Mouse (Mus musculus): ENCODE measurements around the gene Cdc7. TPM values are rescaled to one million over a fixed set of nuclear protein-coding genes. Genes with fewer than 3 reads are reported as not detected.

Cdc7 gene
- polyA plus RNA-seq, 1 experiment from 2014 or later = 35.0 TPM

- peak; percentile 72 for DNase-seq (ENCODE audit: low spot score)
- no peak overlapping the region for H3K9ac ChIP-seq (ENCODE audit: low read depth, low read length)
- H3K9me3 ChIP-seq (ENCODE audit: control insufficient read depth, low read length) = peaks cover 3% of the 10 kb centered on the region; the same call in 1 of the 2 replicates
These were observed 37.4 kb downstream of the Cdc7 start for GRCm38 (mm10) chr5:107001396-107002090.

DNA sequence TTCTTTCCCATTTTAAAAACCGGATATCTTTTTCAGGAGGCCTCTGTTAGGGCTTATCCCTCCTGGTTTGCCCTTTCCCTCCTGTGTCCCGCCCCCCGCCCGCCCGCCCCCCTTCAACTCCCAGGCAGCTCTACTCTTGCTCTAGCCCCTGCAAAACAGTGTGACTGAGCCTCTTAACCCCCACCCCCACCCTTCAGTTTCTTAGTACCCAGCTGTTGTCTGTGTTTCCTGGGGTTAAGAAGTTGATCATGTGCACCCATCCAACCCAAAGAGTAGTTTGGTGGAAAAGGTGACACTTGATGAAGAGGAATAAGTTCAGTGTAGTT, 37.9 kb downstream of the Cdc7 start:
- peaks cover 3% of the 10 kb centered on the region; the same call in 1 of the 2 replicates for H3K9me3 ChIP-seq (ENCODE audit: control insufficient read depth, low read length)
- H3K36me3 ChIP-seq (ENCODE audit: control insufficient read depth, insufficient read depth, low read length) = no peaks in the 10 kb centered on the region
- no peak overlapping the region for H3K4me2 ChIP-seq (ENCODE audit: low read depth, low read length)
- no peak overlapping the region for H3K4me3 ChIP-seq (ENCODE audit: low read depth, low read length)
- H3K27me3 ChIP-seq (replicated peaks; ENCODE audit: control insufficient read depth, insufficient read depth, low read length) = no peaks in the 10 kb centered on the region
- 26% methylated on average over 5 of the region's 5 CpGs for WGBS
- no peak for DNase-seq (ENCODE audit: low spot score)
- H3K4me1 ChIP-seq (ENCODE audit: control insufficient read depth, insufficient read depth, low read length) = peaks cover 14% of the 10 kb centered on the region
- no peak overlapping the region for H3K9ac ChIP-seq (ENCODE audit: low read depth, low read length)
- ATAC-seq (ENCODE audit: low read depth) = peak; percentile 75
- peak overlapping the region; percentile 49 for H3K27ac ChIP-seq (replicated peaks; ENCODE audit: low read depth, low read length)

More at GRCm38 (mm10) chr5:107001396-107002090, 37.4 kb downstream of the Cdc7 start:
- Histone ChIP-seq H3K27me3 (replicated peaks; ENCODE audit: control insufficient read depth, insufficient read depth, low read length) (no peaks in the 10 kb centered on the region), H3K4me1 (ENCODE audit: control insufficient read depth, insufficient read depth, low read length) (peaks cover 17% of the 10 kb centered on the region), H3K36me3 (ENCODE audit: control insufficient read depth, insufficient read depth, low read length) (no peaks in the 10 kb centered on the region), H3K4me2 (ENCODE audit: low read depth, low read length) (0 out of 2 replicates have a peak overlapping the region, but pooled peaks have one; percentile 4), H3K4me3 (ENCODE audit: low read depth, low read length) (no peak overlapping the region), H3K27ac (replicated peaks; ENCODE audit: low read depth, low read length) (peak overlapping the region; percentile 49)
- ATAC-seq (ENCODE audit: low read depth) = peak; percentile 87
- WGBS = 32% methylated on average over 11 of the region's 11 CpGs

GRCm38 (mm10) chr5:107009721-107010120, 45.6 kb downstream of the Cdc7 start:
- Histone ChIP-seq H3K27me3 (replicated peaks; ENCODE audit: control insufficient read depth, insufficient read depth, low read length) (no peaks in the 10 kb centered on the region), H3K36me3 (ENCODE audit: control insufficient read depth, insufficient read depth, low read length) (no peaks in the 10 kb centered on the region), H3K9ac (ENCODE audit: low read depth, low read length) (no peak overlapping the region), H3K4me1 (ENCODE audit: control insufficient read depth, insufficient read depth, low read length) (peaks cover 18% of the 10 kb centered on the region), H3K4me2 (ENCODE audit: low read depth, low read length) (no peak overlapping the region), H3K27ac (replicated peaks; ENCODE audit: low read depth, low read length) (no peak overlapping the region), H3K9me3 (ENCODE audit: control insufficient read depth, low read length) (peaks cover 6% of the 10 kb centered on the region), H3K4me3 (ENCODE audit: low read depth, low read length) (no peak overlapping the region)
- DNase-seq (ENCODE audit: low spot score) = no peak
- 98% methylated on average over 3 of the region's 3 CpGs for WGBS
- no peak for ATAC-seq (ENCODE audit: low read depth)

DNA sequence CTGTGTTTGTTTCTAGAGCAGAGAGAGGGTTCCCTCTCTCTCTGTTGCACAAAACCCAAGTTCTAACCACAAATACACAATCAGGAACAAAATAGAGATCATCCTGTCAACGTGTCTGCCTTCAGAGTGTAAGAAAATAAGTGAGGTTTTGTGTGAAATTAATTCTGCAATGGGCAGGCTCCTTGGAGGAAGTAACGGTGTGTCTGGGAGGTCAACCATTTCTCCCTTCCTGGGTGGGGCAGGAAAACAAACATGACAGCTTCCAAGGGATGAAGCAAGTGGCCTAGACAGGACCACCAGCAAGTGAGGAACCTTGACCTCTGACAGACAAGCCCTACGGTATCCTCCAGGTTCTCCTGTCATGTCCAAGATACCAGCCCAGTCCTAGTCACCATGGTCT, 46.2 kb downstream of the Cdc7 start:
- peaks cover 6% of the 10 kb centered on the region for H3K9me3 ChIP-seq (ENCODE audit: control insufficient read depth, low read length)
- ATAC-seq (ENCODE audit: low read depth) (no peak), DNase-seq (ENCODE audit: low spot score) (no peak)
- no peaks in the 10 kb centered on the region for H3K27me3 ChIP-seq (replicated peaks; ENCODE audit: control insufficient read depth, insufficient read depth, low read length)
- no peak overlapping the region for H3K9ac ChIP-seq (ENCODE audit: low read depth, low read length)
- no peak overlapping the region for H3K4me3 ChIP-seq (ENCODE audit: low read depth, low read length)
- 80% methylated on average over 3 of the region's 3 CpGs for WGBS
- H3K4me1 ChIP-seq (ENCODE audit: control insufficient read depth, insufficient read depth, low read length) = peaks cover 23% of the 10 kb centered on the region
- H3K4me2 ChIP-seq (ENCODE audit: low read depth, low read length) = no peak overlapping the region
- H3K27ac ChIP-seq (replicated peaks; ENCODE audit: low read depth, low read length) = no peak overlapping the region
- H3K36me3 ChIP-seq (ENCODE audit: control insufficient read depth, insufficient read depth, low read length) = no peaks in the 10 kb centered on the region

- no peak overlapping the region for H3K4me2 ChIP-seq (ENCODE audit: low read depth, low read length)
- no peak overlapping the region for H3K27ac ChIP-seq (replicated peaks; ENCODE audit: low read depth, low read length)
- DNase-seq (ENCODE audit: low spot score) = peak; percentile 40
- H3K4me1 ChIP-seq (ENCODE audit: control insufficient read depth, insufficient read depth, low read length) = peaks cover 28% of the 10 kb centered on the region
- H3K4me3 ChIP-seq (ENCODE audit: low read depth, low read length) = no peak overlapping the region
- ATAC-seq (ENCODE audit: low read depth) = peak; percentile 56
- H3K9me3 ChIP-seq (ENCODE audit: control insufficient read depth, low read length) = peaks cover 3% of the 10 kb centered on the region; the same call in 1 of the 2 replicates
- H3K9ac ChIP-seq (ENCODE audit: low read depth, low read length) = no peak overlapping the region
- no peaks in the 10 kb centered on the region for H3K36me3 ChIP-seq (ENCODE audit: control insufficient read depth, insufficient read depth, low read length)
- WGBS = 64% methylated on average over 7 of the region's 7 CpGs
- H3K27me3 ChIP-seq (replicated peaks; ENCODE audit: control insufficient read depth, insufficient read depth, low read length) = no peaks in the 10 kb centered on the region
These were observed 47.4 kb downstream of the Cdc7 start for GRCm38 (mm10) chr5:107011316-107012029.

DNA sequence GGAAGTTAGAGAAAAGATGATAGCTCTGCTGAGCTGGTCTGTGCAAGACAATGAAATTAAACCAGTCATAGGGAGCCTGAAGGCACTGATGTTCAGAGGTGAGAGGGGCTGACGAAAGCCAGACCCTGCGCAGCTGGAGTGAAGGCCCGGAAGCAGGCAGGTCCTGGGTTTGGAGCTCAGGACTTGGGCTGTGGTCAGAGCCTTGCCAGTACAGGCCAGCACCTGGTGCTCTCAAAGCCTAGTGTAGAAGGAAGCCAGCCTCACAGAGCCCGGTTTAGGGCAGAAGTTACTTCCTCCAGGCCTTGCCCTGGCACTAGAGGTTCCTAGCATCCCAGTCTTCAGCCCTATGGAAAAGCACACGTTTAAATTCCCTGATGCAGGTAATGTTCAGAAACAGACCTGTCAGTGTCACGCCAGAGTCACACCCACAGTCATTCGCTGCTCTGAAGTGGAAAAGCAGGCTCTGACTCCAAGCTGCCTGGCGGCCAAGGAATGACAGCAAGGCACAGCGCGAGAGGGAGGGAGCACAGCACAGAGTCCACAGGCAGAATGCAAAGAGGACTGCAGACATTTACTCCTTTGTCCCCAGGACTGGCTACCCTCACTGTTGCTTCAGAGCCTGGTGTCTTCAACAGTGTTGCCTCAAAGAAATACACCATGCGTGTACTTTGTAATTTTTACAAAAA, 48.1 kb downstream of the Cdc7 start:
- no peak overlapping the region for H3K27ac ChIP-seq (replicated peaks; ENCODE audit: low read depth, low read length)
- ATAC-seq (ENCODE audit: low read depth) (peak; percentile 42; the same call in 1 of the 2 replicates), DNase-seq (ENCODE audit: low spot score) (peak; percentile 45)
- peaks cover 28% of the 10 kb centered on the region for H3K4me1 ChIP-seq (ENCODE audit: control insufficient read depth, insufficient read depth, low read length)
- no peaks in the 10 kb centered on the region for H3K27me3 ChIP-seq (replicated peaks; ENCODE audit: control insufficient read depth, insufficient read depth, low read length)
- no peak overlapping the region for H3K4me2 ChIP-seq (ENCODE audit: low read depth, low read length)
- H3K36me3 ChIP-seq (ENCODE audit: control insufficient read depth, insufficient read depth, low read length) = no peaks in the 10 kb centered on the region
- no peak overlapping the region for H3K4me3 ChIP-seq (ENCODE audit: low read depth, low read length)
- no peak overlapping the region for H3K9ac ChIP-seq (ENCODE audit: low read depth, low read length)
- WGBS = 39% methylated on average over 11 of the region's 11 CpGs
- peaks cover 3% of the 10 kb centered on the region; the same call in 1 of the 2 replicates for H3K9me3 ChIP-seq (ENCODE audit: control insufficient read depth, low read length)

DNA sequence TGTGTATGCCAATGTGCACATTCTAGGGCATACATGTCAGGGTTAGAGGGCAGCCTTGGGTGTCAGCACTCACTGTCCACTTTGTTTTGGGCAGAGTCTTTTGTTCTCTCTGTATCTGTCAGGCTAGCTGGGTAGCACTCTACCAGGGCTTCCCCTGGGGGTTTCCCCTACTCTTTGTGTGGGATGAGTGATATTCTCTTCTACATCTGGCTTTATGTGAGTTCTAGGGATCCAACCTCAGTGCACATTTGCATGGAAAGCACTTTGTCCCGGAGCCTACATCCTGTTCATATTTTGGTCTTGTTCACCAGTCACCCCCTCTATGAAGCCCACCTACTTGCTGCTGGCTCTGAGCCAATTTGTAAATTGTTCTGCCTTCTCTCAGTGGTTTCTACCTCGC, 49.3 kb downstream of the Cdc7 start:
- Histone ChIP-seq H3K27ac (replicated peaks; ENCODE audit: low read depth, low read length) (no peak overlapping the region), H3K9me3 (ENCODE audit: control insufficient read depth, low read length) (peaks cover 3% of the 10 kb centered on the region; the same call in 1 of the 2 replicates), H3K9ac (ENCODE audit: low read depth, low read length) (no peak overlapping the region), H3K4me2 (ENCODE audit: low read depth, low read length) (no peak overlapping the region), H3K4me3 (ENCODE audit: low read depth, low read length) (no peak overlapping the region), H3K36me3 (ENCODE audit: control insufficient read depth, insufficient read depth, low read length) (no peaks in the 10 kb centered on the region), H3K4me1 (ENCODE audit: control insufficient read depth, insufficient read depth, low read length) (peaks cover 28% of the 10 kb centered on the region), H3K27me3 (replicated peaks; ENCODE audit: control insufficient read depth, insufficient read depth, low read length) (no peaks in the 10 kb centered on the region)
- 34% methylated on average over 2 of the region's 2 CpGs for WGBS
- DNase-seq (ENCODE audit: low spot score) (no peak), ATAC-seq (ENCODE audit: low read depth) (no peak)

DNA sequence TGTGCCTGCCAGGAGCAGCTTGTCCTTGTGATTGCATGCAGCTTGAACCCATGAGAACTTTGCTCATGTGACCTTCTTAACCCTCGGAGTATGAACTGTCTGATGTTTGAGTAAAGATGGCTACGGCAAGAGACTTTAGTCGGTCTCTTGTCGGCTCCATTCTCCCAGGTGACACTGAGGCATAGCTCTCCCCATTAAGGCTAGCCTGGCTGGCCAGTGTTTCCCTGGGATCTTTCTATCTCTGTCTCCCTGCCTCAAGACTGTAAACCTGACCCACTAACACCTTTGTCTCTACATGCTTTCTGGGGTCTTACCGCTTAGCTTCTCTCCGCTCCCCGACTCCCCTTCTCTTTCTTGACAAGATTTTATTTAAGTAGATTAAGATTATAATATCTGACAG, 50.0 kb downstream of the Cdc7 start:
- no peak for DNase-seq (ENCODE audit: low spot score)
- H3K27ac ChIP-seq (replicated peaks; ENCODE audit: low read depth, low read length) = no peak overlapping the region
- H3K4me3 ChIP-seq (ENCODE audit: low read depth, low read length) = no peak overlapping the region

More for the DNA sequence above, 50.0 kb downstream of the Cdc7 start:
- Histone ChIP-seq H3K36me3 (ENCODE audit: control insufficient read depth, insufficient read depth, low read length) (no peaks in the 10 kb centered on the region), H3K27me3 (replicated peaks; ENCODE audit: control insufficient read depth, insufficient read depth, low read length) (no peaks in the 10 kb centered on the region), H3K9me3 (ENCODE audit: control insufficient read depth, low read length) (peaks cover 3% of the 10 kb centered on the region; the same call in 1 of the 2 replicates), H3K4me2 (ENCODE audit: low read depth, low read length) (no peak overlapping the region), H3K4me1 (ENCODE audit: control insufficient read depth, insufficient read depth, low read length) (peaks cover 30% of the 10 kb centered on the region), H3K9ac (ENCODE audit: low read depth, low read length) (no peak overlapping the region)
- no peak for ATAC-seq (ENCODE audit: low read depth)
- WGBS = 73% methylated on average over 7 of the region's 7 CpGs
